Mouse (Mus musculus) T-helper 2 cell (primary cell): ENCODE data around the gene Cngb1.
"Not testable (repeated sequence)": the region's sequence is repeated elsewhere in the genome, so short reads cannot be mapped to it uniquely, and the experiment has no call there.

ENCODE experiments used
- in situ Hi-C: fragments of 300-600 bp; cut with MboI, MseI; formaldehyde crosslinking; loops from one replicate; pipeline ENCODE4 v1.15.1; 2025; ENCODE audit warnings: high pct_unique_total_duplicates

Cngb1 gene

GRCm38 (mm10) chr8:95249847-95250246 is 56.5 kb downstream of the Cngb1 start:
- in situ Hi-C loops = no loop called here

DNA sequence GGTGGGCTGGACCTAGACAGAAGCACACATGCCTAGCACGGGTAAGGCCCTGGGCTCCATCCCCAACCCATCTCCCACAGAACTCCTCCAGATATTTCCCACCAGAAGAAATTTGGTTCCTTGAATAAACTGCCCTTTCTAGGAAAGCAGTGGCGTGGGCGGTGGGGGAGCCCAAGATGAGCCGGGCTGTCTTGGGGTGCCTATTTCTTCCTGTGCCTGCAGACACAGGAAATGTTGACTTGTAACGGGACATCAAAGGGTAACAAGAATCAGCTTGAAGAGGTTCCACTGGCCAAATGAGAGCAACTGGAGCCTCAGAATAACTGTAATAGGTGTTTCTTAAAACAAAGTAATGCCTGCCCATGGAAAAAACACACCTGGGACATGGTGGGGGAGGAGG is 59.1 kb downstream of the Cngb1 start:
- in situ Hi-C loops = no loop called here

- in situ Hi-C loops = no loop called here
Measured at GRCm38 (mm10) chr8:95245180-95245579, 61.2 kb downstream of the Cngb1 start.

DNA sequence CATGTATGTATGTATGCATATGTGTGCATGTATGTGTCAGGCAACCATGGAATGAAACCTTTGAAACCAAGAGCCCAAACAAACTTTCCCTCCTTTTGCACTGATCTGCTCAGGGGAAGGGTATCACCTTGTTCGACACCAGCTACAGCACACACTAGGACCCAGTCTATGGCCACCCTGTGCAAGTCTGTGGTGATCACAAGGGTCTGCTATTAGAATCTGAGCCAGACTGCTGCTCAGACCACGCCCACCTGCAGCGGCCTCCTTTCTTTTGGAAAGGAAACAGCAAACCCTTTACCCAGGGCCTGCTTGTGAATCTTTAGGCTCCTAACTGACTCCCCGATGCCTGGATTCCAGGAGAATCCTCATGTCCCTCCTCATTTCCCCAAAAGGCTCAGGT is 62.5 kb downstream of the Cngb1 start:
- in situ Hi-C loops = no loop called here

DNA sequence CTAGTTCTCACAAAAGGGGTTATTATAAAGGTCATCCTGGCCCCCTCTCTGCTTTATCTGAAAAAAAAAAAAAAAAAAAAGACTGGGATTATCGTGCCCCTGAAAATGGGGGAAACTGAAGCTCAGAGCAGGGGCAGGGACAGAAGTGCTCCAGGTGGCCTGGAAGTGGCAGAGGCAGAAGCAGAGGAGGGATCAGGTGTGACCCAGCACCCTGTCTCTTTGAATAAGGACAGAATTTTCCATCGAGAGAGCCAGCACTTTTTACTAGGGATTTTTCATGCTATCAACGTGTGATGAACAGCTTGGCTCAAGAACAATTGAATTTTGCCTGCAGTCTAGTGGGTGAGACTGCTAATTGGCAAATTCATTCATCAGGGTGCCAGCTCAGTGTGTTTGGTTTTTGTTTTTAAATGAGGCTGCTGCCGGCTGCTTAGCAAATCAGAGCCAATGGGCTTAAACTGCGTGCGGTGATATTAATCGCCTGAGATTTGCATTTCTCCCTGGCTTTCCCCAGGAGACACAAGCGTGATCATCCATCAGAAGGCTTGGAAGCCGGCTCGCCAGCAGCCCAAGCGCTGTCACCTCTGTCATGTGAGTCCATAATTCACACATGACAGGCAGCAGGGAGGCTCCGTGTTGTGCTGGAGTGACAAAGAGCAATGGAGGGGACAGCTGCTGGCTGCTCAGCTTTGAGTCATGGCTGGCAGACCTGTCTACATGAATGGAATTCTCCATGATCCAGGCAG is 63.4 kb downstream of the Cngb1 start:
- in situ Hi-C loops = no loop called here

GRCm38 (mm10) chr8:95242099-95242825 is 64.1 kb downstream of the Cngb1 start:
- in situ Hi-C loops = no loop called here

DNA sequence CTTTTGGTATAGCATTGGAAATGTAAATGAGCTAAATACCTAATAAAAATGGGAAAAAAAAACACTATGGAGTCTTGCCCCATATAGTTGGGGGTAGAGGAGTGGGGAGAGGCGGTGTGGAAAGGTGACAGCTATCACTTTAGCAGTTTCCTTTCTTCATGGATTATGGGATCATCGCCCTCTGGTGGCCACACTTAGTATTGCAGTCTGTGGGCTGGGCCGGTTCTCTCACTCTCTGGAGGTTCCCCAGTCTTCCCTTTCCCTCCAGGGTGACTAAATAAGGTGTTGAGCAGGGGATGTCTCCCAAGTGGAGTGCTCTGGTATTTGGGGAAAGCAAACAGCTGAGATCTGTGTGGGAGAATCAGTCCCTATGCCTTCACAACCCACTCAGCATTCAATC is 70.7 kb downstream of the Cngb1 start:
- in situ Hi-C loops = no loop called here

- in situ Hi-C loops = not testable (repeated sequence)
Measured at GRCm38 (mm10) chr8:95230086-95230485, 76.3 kb downstream of the Cngb1 start.

DNA sequence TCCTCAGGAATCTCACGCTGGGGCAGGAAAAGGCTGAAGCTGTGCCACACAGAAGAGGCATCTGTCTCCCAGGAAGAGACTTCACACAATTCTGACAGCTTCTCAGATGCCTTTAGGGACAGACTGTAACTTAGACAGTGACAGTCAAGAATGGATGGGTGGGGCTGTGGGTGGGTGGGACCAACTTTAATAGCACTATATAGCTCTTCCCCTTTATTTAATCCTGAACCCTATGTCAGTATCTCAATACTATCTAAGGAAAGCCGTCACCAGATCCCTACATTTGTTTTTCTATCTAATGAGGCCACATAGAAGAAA is 79.3 kb downstream of the Cngb1 start:
- in situ Hi-C loops = no loop called here

DNA sequence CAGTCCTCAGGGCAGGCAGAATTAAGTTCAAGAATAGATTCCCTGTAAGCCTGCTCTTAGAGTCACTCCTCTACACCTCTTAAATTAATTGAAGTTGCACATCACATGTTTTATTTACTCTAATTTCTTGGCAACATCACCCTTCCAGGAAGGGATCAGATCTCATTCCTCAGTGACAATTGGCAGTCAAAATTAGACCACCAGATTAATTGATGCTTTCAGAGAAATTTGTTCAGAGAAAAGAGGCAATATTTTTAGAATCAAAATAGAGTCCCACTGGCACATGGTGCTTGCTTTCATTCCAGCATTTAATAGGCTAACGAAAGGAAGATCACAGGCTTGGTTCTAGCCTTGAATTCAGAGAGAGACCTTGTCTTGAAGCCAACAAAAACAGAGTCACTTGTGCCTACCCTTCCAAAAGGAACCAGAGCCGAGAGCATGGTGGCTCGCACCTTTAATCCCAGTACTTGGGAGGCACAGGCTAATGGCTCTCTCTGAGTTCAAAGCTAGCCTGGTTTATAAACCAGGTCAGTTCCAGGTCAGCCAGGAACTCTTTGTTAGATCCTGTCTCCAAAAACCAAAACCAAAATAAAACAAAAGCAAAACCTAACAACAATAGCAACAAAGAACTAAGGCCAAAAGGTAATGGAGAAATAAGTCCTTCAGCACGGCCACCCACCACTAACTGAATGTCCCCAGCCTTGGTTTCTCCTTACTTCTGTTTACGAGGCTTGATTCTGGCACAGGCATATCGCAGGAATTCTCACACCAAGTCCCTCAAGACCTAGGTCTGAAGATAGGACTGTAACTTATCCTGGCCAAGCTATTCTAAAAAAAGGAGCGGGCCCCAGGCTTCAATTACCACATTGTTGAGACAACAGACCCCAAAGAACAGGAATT is 79.9 kb downstream of the Cngb1 start:
- in situ Hi-C loops = no loop called here

DNA sequence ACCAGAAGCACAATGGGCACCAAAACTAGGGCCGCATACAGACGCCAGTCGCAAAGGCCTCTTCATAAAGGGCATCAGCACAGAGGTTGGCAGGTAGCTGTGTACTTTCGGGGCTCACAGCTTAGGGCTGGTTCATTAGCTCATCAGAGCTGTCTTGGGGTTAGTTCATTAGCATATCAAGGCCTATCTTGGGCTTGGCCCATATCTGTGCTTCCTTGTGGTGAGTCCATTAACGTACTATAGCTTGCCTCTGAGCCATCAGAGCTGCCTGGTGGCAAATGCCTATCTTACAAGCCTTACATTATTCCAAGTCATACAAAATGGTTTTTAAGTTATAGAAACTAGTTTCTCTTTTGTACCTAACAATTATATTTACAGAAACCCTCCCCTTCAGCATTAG is 82.4 kb downstream of the Cngb1 start:
- in situ Hi-C loops = no loop called here

- in situ Hi-C loops = no loop called here
Measured at GRCm38 (mm10) chr8:95221045-95221444, 85.3 kb downstream of the Cngb1 start.

- in situ Hi-C loops = no loop called here
Measured at GRCm38 (mm10) chr8:95220571-95220998, 85.8 kb downstream of the Cngb1 start.

- in situ Hi-C loops = no loop called here
Measured at GRCm38 (mm10) chr8:95219623-95220022, 86.8 kb downstream of the Cngb1 start.

DNA sequence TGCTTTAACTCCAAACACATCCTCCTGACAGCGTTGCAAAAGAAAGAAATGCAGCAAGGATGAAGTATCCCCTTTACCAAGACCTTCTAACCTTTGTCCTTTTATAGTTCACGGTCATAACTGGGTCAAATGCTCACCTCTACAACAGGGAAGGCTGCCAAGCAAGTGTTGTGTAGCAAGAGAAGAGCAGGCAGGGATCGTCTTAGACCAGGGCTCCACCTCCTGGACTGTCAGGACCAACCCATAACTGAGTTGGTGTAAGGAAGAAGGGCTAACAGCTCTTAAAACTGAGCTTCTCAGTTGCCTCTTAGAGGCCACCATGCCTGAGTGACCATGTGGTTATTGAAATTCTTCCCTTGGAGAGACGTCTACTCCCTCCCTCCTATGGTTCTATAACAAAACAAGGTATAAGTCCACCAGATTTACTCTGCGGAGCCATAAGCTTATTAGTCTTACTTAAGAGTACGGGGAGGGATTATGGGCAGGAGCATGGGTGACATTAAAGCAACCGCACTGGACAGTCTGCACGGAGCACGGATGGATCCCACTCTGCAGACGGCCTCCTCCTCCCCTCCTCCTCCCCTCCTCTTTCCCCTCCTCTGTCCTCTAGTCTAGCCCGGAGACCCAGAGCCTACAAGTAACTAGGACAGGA is 90.5 kb downstream of the Cngb1 start:
- in situ Hi-C loops = no loop called here

DNA sequence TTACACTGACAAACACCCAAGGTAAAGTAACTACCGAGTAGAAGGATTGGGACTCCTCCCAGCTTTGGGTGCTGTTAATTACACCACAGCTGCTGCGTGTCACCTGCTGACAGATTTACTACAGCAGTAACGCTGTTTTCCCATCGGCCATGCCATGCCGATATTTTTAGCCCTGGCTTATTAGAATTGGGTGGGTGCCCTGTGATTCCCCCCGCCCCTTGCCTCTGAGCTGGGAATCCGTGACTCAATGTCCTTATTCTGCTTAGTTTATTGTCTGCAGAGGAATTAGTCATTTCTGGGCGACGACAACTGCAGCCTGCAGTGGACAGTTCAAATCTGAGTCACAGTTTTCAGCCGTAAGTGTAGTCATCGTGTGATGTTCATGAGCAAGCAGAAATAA is 96.5 kb downstream of the Cngb1 start:
- in situ Hi-C loops = loop anchor here (5.0 kb wide), 1 partner anchor 98 kb away; no protein-coding TSS in a partner anchor

DNA sequence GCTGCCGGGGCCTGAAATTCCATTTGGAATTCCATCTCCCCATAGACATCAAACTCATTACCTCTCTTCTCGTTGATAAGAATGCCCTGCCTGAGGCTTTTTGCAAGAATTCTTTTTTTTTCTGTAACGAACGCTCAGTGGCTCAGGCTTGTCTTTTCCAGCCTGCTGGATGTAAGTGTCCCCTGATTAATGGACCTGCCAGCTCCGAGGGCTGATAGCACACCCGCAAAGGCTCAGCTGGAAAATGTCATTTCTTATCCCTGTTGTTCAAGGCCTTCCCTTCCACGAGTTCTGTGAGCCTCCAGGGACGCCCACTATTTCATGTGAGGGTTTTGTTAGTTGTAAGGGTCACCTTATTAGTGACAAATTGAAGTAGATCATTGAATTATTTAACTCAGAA is 100.4 kb downstream of the Cngb1 start:
- in situ Hi-C loops = loop anchor here (5.0 kb wide), 1 partner anchor 94 kb away; no protein-coding TSS in a partner anchor

DNA sequence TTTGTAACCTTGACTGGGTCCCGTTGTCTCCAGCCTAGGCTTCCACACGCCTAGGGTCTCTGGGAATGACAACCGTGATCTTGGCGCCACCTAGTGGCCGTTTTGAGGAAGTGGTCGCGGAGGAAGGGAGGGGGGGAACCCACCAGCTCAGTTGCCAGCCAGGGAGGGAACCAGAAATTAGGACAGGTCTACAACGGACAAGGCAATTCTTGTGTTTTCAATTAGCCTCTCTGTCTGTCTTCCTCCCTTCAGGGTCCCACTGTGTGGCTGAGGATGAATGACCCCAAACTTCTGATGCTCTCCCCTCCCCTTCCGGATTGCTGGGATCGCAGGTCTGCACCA is 102.4 kb downstream of the Cngb1 start:
- in situ Hi-C loops = loop anchor here (5.0 kb wide), 1 partner anchor 257 kb away; no protein-coding TSS in a partner anchor

DNA sequence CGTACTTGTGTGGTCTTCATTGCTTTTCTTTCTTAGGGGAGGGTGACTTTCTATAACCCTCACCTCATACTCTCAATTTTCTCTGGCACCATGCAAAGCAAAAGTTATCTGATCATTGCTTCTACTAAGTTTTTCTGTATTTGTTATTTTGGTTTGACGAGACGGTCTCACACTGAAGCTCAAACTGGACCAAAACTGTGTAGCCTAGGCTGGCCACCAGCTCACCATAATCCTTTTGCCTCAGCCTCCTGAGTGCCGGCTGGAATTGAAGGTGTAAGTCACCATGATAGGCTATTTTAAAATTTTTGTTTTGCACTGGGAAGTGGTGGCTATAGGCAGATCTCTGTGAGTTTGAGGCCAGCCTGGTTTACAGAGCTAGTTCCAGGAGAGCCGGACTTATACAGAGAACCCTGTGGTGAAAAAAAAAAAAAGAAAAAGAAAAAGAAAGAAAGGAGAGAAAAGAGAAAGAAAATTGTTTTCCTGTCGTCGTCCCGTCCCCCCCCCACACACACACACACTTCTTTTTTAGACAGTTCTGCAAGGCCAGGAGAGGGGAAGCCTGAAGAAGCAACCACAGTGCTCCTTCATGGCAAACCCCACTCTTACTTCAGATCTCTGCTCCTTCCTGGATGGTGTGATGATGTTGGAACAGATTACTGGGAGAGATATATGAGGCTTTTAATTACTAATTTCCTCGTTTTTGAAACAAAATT is 102.9 kb downstream of the Cngb1 start:
- in situ Hi-C loops = loop anchor here (5.0 kb wide), 1 partner anchor 256 kb away; no protein-coding TSS in a partner anchor

GRCm38 (mm10) chr8:95202649-95203275 is 103.6 kb downstream of the Cngb1 start, which contains the start of gene Kifc3:
Kifc3 (minus strand) TSS chr8:95202812.
- in situ Hi-C loops = loop anchor here (5.0 kb wide), 1 partner anchor 255 kb away; no protein-coding TSS in a partner anchor
